Mouse (Mus musculus) neural tube, embryonic 10.5 days (tissue): ENCODE data around the gene Wdr6.
A peak's percentile ranks its signal among the peaks of the same experiment; 100 is the strongest.
"Not testable (repeated sequence)": the region's sequence is repeated elsewhere in the genome, so short reads cannot be mapped to it uniquely, and the experiment has no call there.

Experiments used
- DNase-seq: peaks from one replicate; pipeline ENCODE4 v3.0.0-alpha.2; 2017; ENCODE audit warnings: low spot score; ENCODE audit errors: extremely low spot score

The Wdr6 gene

DNA sequence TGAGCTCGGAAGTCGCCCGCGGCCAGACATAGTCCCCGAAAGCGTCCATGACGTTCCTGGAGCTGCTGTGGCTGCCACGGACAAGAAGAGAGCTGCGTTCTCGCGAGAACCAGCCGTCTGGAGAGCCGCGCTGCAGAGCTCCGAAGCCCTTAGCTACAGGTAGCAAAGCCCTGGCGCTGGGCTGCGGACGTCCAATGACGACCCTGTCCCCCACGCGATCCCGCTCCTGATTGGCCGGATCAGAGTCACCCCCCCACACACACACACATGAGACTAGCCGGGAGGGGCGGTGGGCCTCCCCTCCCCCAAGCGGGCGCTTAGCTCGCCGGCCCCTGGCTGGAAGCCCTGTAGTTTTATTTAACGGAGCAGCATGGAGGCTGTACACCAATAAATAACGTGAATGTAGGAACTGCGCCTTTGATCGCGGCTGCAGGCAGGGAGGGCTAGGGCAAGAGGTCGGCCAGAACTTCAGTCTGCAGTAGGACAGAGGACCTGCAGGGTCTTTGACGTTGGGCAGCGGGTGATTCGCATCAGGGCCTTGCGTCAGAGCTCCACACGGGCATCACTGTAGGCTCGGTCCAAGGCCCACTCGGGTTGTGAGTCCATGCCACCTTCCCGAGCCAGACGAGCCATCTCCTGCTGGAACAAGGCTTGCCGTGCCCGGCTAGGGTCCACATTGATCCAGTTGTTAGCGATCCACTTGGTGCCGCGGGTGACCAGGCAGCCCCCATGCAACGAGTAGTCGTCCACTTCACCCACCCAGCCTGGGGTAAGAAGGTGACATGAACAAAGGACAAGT is at the start of gene Wdr6:
Gene Wdr6, minus strand, starts transcription at position 195 of the 799 bp plus-strand sequence.
- DNase-seq = peak; percentile 96

- DNase-seq = no peak
Measured at GRCm38 (mm10) chr9:108628141-108628540, 49.6 kb upstream of the Wdr6 start.

GRCm38 (mm10) chr9:108626498-108626897 is 48.0 kb upstream of the Wdr6 start:
- DNase-seq = no peak

DNA sequence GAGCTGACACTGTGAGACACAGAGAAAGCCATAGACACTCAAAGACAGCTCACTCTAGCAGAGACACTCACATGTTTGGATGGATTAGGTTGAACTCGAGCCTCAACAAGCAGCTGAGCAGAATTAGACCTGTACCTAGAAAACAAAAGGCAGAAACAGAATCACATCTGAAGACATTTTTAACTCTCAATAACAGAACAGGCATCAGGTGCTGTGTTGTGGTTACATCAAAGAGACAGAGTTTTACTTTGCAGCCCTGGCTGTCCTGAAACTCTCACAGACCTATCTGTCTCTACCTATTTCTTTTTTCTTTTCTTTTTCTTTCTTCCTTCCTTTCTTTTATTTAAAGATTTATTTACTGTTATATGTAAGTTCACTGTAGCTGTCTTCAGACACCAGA is 38.8 kb upstream of the Wdr6 start:
- no peak for DNase-seq

DNA sequence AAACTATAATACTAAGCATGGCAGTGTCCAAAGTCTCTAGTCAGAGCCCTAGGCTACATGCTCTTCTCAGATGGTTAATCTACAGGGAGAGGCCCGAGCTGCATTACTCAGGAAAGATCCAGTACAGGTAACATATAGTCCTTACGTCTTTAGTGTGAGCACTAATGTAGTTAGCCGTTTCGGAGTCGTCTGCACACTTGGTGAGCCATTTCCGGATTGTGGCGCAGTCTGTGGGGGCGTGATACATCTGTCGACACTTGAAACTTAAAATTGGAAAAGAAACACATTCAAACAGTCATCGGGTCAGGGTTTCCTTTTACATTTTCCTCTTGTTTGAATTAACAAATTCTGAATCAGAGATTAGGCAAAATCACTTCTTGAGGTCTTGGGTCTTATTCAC is 32.9 kb upstream of the Wdr6 start:
- DNase-seq = no peak

- DNase-seq = no peak
Measured at GRCm38 (mm10) chr9:108608889-108609288, 30.4 kb upstream of the Wdr6 start.

DNA sequence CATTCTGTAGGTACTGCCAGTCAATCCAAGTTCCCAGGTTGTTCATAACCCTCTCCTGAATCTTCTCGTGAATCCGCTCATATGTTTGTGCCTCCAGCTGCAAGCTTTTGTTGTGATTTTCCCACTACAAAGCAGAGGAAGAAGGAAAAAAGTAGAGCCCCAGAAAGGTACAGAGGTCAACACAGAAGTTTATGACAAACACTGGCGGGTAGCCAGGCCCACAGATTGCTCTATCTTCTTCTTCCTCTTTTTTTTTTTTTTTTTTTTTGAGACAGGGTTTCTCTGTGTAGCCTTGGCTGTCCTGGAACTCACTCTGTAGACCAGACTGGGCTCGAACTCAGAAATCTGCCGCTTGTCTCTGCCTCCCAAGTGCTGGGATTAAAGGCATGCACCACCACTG is 29.4 kb upstream of the Wdr6 start:
- DNase-seq = not testable (repeated sequence)

- no peak for DNase-seq
Measured at GRCm38 (mm10) chr9:108601986-108602385, 23.4 kb upstream of the Wdr6 start.

DNA sequence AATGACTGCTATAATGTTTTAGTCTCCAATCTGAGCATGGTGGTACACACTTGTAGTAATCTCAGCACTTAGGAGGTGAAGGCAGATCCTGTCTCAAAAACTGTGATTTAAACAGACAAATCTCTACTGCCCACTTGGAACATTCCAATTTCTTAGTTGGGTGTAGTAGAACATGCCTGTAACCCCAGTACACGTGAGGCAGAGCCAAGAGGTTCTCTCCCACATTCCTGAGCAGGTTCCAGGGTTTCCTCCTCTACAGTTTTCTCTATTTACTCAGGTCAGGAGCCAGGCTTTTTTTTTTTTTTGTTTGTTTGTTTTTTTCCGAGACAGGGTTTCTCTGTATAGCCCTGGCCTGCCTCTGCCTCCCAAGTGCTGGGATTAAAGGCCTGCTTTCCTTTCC is 21.5 kb upstream of the Wdr6 start:
- no peak for DNase-seq

DNA sequence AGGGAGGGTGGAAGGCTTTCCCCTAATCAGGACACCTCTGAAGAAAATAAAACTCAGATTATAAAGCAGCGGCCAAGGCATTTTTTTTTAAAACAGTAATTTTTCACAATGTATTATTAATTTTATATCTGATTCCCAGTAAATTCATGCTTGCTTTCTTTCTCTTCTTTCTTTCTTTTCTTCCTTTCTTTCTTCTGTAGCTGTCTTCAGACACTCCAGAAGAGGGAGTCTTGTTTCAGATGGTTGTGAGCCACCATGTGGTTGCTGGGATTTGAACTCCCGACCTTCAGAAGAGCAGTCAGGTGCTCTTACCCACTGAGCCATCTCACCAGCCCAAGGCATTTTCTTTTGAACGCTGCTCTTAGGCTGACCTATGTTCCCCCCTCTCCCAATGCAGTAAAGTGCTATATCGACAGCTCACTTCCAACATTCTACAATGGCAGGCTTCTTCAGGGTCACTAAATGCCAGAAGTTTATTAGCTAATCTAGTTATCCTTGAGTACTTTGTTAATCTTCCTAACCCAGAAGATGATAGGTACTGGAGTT is 20.6 kb upstream of the Wdr6 start:
- no peak for DNase-seq

- peak; percentile 67 for DNase-seq
Measured at GRCm38 (mm10) chr9:108596998-108597764, 18.6 kb upstream of the Wdr6 start, which contains the start of gene P4htm. TSS of gene P4htm (minus strand) at chr9:108597667.

- no peak for DNase-seq
Measured at GRCm38 (mm10) chr9:108594354-108594753, 15.8 kb upstream of the Wdr6 start.

GRCm38 (mm10) chr9:108591462-108591861 is 12.9 kb upstream of the Wdr6 start:
- no peak for DNase-seq

GRCm38 (mm10) chr9:108589229-108589628 is 10.7 kb upstream of the Wdr6 start:
- DNase-seq = no peak

DNA sequence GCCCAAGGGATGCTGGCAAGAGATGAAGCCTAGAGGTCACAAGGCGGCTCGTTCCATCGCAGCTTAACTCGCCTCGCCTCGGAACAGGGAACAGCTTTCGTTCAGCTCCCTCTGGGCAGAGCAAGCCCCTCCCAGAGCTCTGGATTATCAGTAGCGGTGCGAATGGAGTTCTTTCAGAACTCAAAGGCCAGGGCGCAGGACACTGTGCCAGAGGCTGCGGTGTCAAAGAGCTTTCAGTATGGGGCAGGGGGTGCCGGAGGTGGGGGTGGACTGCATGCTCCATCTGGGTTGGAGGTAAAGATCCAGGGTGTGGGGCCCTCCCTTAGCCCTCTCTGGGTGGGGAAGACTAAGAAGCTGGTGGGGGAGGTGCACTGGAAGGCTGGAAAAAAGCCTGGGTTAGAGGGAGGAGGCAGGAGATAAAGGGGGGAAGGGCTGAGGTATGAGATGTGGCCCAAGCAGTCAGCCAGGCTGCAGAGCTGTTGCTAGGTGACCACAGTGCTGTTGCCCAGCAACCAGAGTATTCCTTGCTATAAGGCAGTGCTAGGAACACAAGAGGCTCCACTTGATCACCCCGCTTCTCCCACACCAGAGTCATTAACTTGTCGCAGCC is 9.1 kb upstream of the Wdr6 start:
- peak; percentile 90 for DNase-seq

DNA sequence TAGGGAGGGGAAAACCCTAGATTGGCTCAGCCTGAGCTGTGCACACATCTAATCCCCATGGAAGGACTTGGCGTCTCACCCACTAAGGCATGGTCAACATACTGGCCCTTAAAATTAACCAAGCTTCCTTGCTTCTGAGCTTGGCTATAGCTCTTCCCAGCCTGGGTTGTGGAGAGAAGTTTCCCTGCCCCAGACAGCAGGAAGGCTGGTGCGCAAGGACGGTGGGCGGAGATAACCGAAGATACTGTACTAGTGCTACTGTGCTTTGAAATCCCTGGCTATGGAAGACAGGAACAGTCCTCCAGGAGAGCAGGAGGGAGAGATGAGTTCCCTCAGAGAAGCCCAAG is 778 bp upstream of the Wdr6 start:
- DNase-seq = no peak

GRCm38 (mm10) chr9:108577934-108578544 is 500 bp downstream of the Wdr6 start:
- DNase-seq = no peak

DNA sequence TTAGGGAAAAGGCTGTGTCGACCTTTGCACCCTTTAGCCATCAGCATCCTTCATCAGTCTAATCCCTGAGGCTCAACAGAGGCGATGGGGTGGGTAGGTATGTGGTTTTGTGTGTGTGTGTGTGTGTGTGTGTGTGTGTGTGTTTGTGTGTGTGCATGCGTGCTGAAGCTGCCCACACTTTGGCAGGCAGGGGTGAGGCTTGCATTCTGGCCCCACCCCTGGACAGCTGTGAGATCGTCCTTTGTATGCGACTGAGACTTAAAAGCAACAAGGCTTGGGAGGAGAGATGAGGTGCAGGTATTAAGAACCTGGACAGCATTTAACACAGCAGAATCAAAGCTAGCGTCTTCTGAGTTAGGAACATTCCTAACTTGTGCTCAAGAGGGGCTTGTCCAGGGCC is 1.5 kb downstream of the Wdr6 start:
- no peak for DNase-seq

GRCm38 (mm10) chr9:108575321-108576297 is 2.9 kb downstream of the Wdr6 start:
- DNase-seq = no peak

DNA sequence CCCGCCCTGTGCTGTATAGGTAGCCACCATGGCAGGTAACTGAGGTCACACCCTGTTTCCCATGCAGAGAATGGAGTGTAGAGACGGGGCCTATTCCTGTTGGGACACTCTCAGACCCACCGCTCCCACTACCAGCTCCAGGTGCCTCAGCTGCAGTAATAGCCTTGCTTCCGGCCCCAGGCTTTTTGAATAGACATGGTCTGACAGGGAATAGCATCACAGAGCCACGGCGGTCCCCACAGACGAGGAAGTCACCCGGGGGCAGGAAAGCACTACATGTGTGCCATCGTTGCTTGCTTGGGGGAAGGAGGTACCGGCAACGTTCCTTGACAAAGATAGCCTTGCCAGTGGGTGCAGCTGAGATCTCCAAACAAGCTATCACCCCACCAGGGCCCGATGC is 3.6 kb downstream of the Wdr6 start:
- no peak for DNase-seq
